Mouse (Mus musculus) intestine, embryonic 14.5 days (tissue): Measurements from ENCODE around the gene Armc12. TPM values are rescaled to one million over a fixed set of nuclear protein-coding genes. Genes with fewer than 3 reads are reported as not detected.

Experiments used
- ATAC-seq: fragments of 200-750 bp; cut with Nextera tagmentation; replicated peaks from 2 replicates; pipeline ENCODE4 v1.8.0; 2017; ENCODE audit warnings: low read depth, moderate number of reproducible peaks, moderate TSS enrichment, moderate library complexity; ENCODE audit not compliant: low FRiP score, low TSS enrichment
- DNase-seq: peaks from one replicate; pipeline ENCODE4 v3.0.0-alpha.2; 2018; ENCODE audit warnings: low spot score
- H3K27ac ChIP-seq: fragments of 300-500 bp; sonication (generic); 2 replicates; pipeline ENCODE4 v1.5.1; 2014; ENCODE audit warnings: low read depth, mild to moderate bottlenecking, control low read depth
- H3K27me3 ChIP-seq: fragments of 300-500 bp; sonication (generic); replicated peaks from 2 replicates; pipeline ENCODE4 v1.6.1; 2014; ENCODE audit warnings: low read length, control low read depth; ENCODE audit not compliant: control insufficient read depth, insufficient read depth
- H3K36me3 ChIP-seq: fragments of 300-500 bp; sonication (generic); 2 replicates; pipeline ENCODE4 v1.6.1; 2014; ENCODE audit warnings: low read length, control low read depth; ENCODE audit not compliant: control insufficient read depth, insufficient read depth
- H3K4me1 ChIP-seq: fragments of 300-500 bp; sonication (generic); replicated peaks from 2 replicates; pipeline ENCODE4 v1.6.1; 2014; ENCODE audit warnings: low read length, control low read depth, mixed read lengths; ENCODE audit not compliant: control insufficient read depth, insufficient read depth
- H3K4me2 ChIP-seq: fragments of 300-500 bp; sonication (generic); 2 replicates; pipeline ENCODE4 v1.6.1; 2014; ENCODE audit warnings: low read length
- H3K4me3 ChIP-seq: fragments of 300-500 bp; sonication (generic); 2 replicates; pipeline ENCODE4 v1.5.1; 2014; ENCODE audit warnings: low read depth, low read length, control low read depth, mixed read lengths
- H3K9ac ChIP-seq: fragments of 300-500 bp; sonication (generic); 2 replicates; pipeline ENCODE4 v1.6.1; 2014; ENCODE audit warnings: mild to moderate bottlenecking, low read length
- H3K9me3 ChIP-seq: fragments of 300-500 bp; sonication (generic); 2 replicates; pipeline ENCODE4 v1.6.1; 2016; ENCODE audit warnings: low read length, control low read depth; ENCODE audit not compliant: control insufficient read depth
- WGBS: fragments of 180-500 bp; shearing (Covaris S2); extraction: QIAGEN DNeasy Blood & Tissue Kit; methylation state at CpG from one replicate; pipeline ENCODE4 v1.1.7; 2014; 5-methylcytosine and 5-hydroxymethylcytosine counted together
- polyA plus RNA-seq: library from polyadenylated mRNA; unstranded; fragments of >200 nt; fragmentation: Nextera tagmentation; extraction: Ambion mirVana; gene quantifications from 2 replicates; pipeline ENCODE4 v1.2.1, GENCODE M21; 2014

Gene Armc12
- polyA plus RNA-seq, 1 experiment from 2014 or later = not detected

DNA sequence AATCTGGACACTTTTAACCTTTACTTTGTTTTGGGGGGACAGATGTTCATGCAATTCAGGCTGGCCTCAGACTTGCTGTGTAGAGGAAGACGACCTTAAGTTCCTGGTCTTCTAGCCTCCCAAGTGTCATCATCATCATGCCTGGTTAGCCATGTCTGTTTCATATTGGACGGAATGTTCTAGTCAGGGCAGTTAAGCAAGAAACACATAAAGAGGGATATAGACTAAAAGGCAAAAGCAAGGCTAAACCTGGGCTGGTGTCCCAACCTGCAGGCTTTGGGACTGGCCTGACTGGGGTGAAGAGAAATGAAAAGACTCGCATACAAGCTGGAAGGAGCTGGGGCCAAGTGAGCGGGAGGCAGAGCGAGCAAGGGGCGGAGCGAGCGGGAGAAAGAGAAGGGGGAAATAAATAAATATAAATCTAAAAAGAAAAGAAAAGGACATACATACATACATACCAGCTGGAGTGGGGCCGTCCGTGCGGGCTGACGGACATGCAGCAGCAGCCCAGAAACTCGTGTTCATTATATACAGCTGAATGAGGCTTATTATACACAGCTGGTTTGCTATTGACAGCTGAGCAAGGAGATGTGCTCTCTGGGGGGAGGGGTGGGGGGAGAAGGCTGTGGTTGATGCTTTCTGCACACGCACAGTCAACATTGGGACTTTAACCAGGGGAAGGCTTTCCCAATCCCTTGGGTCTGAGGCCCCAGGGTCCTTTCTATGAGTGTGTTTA, 39.4 kb upstream of the Armc12 start:
- Histone ChIP-seq H3K36me3 (no peaks in the 10 kb centered on the region), H3K9me3 (no peaks in the 10 kb centered on the region), H3K4me1 (no peaks in the 10 kb centered on the region), H3K27ac (no peak overlapping the region), H3K9ac (no peak overlapping the region), H3K4me3 (no peak overlapping the region), H3K27me3 (no peaks in the 10 kb centered on the region), H3K4me2 (peak overlapping the region; percentile 15; the same call in 1 of the 2 replicates)
- DNase-seq = no peak
- 53% methylated on average over 14 of the region's 14 CpGs for WGBS
- ATAC-seq = no peak

GRCm38 (mm10) chr17:28495832-28496231, 34.8 kb upstream of the Armc12 start:
- Histone ChIP-seq H3K4me2 (no peak overlapping the region), H3K9ac (no peak overlapping the region), H3K4me1 (no peaks in the 10 kb centered on the region), H3K36me3 (no peaks in the 10 kb centered on the region), H3K27ac (no peak overlapping the region), H3K9me3 (no peaks in the 10 kb centered on the region), H3K27me3 (no peaks in the 10 kb centered on the region), H3K4me3 (no peak overlapping the region)
- 83% methylated on average over 8 of the region's 8 CpGs for WGBS
- ATAC-seq (no peak), DNase-seq (no peak)

DNA sequence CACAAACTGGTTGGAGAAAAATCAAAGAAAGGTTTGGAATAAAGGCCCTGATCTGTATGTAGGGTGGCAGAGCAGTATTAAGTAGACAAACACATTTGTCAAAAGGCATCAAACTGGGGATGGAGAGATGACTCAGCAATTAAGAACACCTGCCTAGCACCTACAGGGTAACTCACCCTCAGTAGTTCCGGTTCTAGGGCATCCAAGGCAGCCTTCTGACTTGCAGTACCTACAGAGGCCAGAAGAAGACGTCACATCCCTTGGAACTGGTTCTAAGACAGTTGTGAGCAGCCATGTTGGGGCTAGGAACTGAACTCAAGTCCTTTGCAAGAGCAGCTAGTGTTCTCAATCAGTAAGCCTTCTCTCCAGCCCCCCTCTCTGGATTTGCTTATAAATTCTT, 31.4 kb upstream of the Armc12 start:
- H3K4me1 ChIP-seq = no peaks in the 10 kb centered on the region
- no peaks in the 10 kb centered on the region for H3K36me3 ChIP-seq
- DNase-seq = no peak
- no peak overlapping the region for H3K9ac ChIP-seq
- no peak overlapping the region for H3K4me3 ChIP-seq
- H3K27me3 ChIP-seq = no peaks in the 10 kb centered on the region
- H3K27ac ChIP-seq = no peak overlapping the region
- no peak overlapping the region for H3K4me2 ChIP-seq
- no peaks in the 10 kb centered on the region for H3K9me3 ChIP-seq
- WGBS = 72% methylated on average over 2 of the region's 2 CpGs
- no peak for ATAC-seq

GRCm38 (mm10) chr17:28500465-28500864, 30.1 kb upstream of the Armc12 start:
- Histone ChIP-seq H3K27me3 (no peaks in the 10 kb centered on the region), H3K4me2 (no peak overlapping the region), H3K4me3 (no peak overlapping the region), H3K27ac (no peak overlapping the region), H3K36me3 (no peaks in the 10 kb centered on the region), H3K9me3 (no peaks in the 10 kb centered on the region), H3K4me1 (no peaks in the 10 kb centered on the region), H3K9ac (no peak overlapping the region)
- 74% methylated on average over 3 of the region's 3 CpGs for WGBS
- ATAC-seq (no peak), DNase-seq (no peak)

DNA sequence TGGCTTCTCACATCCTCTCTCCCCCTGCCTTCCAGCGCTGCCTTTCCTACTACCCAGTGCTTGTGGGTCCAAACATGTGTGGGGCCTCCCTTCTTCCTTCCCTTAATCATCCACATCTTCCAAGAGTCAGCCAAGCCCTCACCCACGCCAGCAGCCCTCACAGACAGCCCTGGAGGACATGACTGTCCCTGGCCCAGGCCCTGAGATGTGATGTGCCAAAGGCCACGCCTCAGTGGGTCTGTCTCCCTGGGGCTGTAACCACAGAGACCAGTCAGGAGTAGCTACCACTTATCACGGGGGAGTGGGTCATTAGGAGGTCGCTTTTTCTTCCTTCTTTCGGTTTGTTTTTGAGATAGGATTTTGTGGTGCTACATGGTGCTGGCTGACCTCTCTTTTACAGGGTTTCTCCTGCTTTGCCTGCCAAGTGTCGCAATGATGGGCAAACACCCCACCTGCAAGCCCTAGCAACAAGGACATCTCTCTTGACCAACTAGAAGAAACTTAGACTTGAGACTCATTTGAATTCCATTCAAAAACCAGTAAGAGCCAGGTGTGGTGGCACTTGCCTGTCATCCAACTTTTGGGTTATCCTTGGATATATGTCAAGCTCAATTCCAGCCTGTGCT, 28.3 kb upstream of the Armc12 start:
- no peak overlapping the region for H3K27ac ChIP-seq
- H3K9me3 ChIP-seq = no peaks in the 10 kb centered on the region
- ATAC-seq (no peak), DNase-seq (no peak)
- 49% methylated on average over 7 of the region's 7 CpGs for WGBS
- H3K27me3 ChIP-seq = no peaks in the 10 kb centered on the region
- H3K9ac ChIP-seq = no peak overlapping the region
- H3K4me1 ChIP-seq = peaks cover 6% of the 10 kb centered on the region
- no peak overlapping the region for H3K4me2 ChIP-seq
- no peak overlapping the region for H3K4me3 ChIP-seq
- H3K36me3 ChIP-seq = no peaks in the 10 kb centered on the region

- H3K27me3 ChIP-seq = no peaks in the 10 kb centered on the region
- ATAC-seq = no peak
- WGBS = 77% methylated on average over 6 of the region's 6 CpGs
These were observed 26.4 kb upstream of the Armc12 start for GRCm38 (mm10) chr17:28504182-28504581.

GRCm38 (mm10) chr17:28505591-28505990, 25.0 kb upstream of the Armc12 start:
- Histone ChIP-seq H3K4me3 (no peak overlapping the region), H3K4me2 (no peak overlapping the region), H3K27me3 (no peaks in the 10 kb centered on the region), H3K4me1 (peaks cover 15% of the 10 kb centered on the region), H3K36me3 (no peaks in the 10 kb centered on the region), H3K9me3 (no peaks in the 10 kb centered on the region), H3K27ac (no peak overlapping the region), H3K9ac (no peak overlapping the region)
- no peak for ATAC-seq
- WGBS = 90% methylated on average over 4 of the region's 4 CpGs
- no peak for DNase-seq

More at GRCm38 (mm10) chr17:28504182-28504581, 26.4 kb upstream of the Armc12 start:
- H3K27ac ChIP-seq = no peak overlapping the region
- no peak overlapping the region for H3K4me3 ChIP-seq
- H3K4me2 ChIP-seq = no peak overlapping the region
- H3K36me3 ChIP-seq = no peaks in the 10 kb centered on the region
- no peak for DNase-seq
- no peaks in the 10 kb centered on the region for H3K9me3 ChIP-seq
- no peak overlapping the region for H3K9ac ChIP-seq
- peaks cover 11% of the 10 kb centered on the region for H3K4me1 ChIP-seq

GRCm38 (mm10) chr17:28506895-28507294, 23.7 kb upstream of the Armc12 start:
- DNase-seq (no peak), ATAC-seq (no peak)
- no peaks in the 10 kb centered on the region for H3K36me3 ChIP-seq
- H3K4me3 ChIP-seq = no peak overlapping the region
- no peaks in the 10 kb centered on the region for H3K27me3 ChIP-seq
- 12% methylated on average over 5 of the region's 5 CpGs for WGBS
- no peak overlapping the region; the same call in 1 of the 2 replicates for H3K27ac ChIP-seq
- H3K4me1 ChIP-seq = peaks cover 25% of the 10 kb centered on the region
- no peak overlapping the region for H3K4me2 ChIP-seq
- no peak overlapping the region for H3K9ac ChIP-seq
- H3K9me3 ChIP-seq = no peaks in the 10 kb centered on the region

DNA sequence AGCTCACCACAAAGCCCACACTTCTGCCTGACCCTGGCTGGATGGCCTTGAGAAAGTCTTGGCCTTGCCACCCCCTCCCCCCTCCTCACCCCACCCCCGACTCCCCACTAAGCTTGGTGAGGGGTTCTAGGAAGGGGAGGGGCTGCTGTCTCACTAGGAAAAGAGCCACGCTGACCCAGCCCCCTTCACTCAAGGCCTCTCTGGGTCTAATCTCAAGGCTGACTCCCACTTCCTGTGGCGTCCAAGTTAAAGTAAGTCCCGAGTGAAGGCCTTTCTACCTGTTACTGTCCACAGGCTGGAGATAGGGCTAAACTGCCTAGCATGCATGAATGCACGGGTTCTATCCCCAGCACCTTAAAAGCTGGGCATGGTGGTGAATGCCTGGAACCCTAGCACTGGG, 23.1 kb upstream of the Armc12 start:
- H3K4me2 ChIP-seq = no peak overlapping the region
- H3K27ac ChIP-seq = peak overlapping the region; percentile 7; the same call in 1 of the 2 replicates
- no peak for DNase-seq
- H3K36me3 ChIP-seq = no peaks in the 10 kb centered on the region
- no peaks in the 10 kb centered on the region for H3K27me3 ChIP-seq
- ATAC-seq = no peak
- no peaks in the 10 kb centered on the region for H3K9me3 ChIP-seq
- 24% methylated on average over 5 of the region's 5 CpGs for WGBS
- no peak overlapping the region for H3K4me3 ChIP-seq
- peaks cover 31% of the 10 kb centered on the region for H3K4me1 ChIP-seq
- H3K9ac ChIP-seq = no peak overlapping the region
